Mouse (Mus musculus): Measurements from ENCODE around the gene Snap91.

DNA sequence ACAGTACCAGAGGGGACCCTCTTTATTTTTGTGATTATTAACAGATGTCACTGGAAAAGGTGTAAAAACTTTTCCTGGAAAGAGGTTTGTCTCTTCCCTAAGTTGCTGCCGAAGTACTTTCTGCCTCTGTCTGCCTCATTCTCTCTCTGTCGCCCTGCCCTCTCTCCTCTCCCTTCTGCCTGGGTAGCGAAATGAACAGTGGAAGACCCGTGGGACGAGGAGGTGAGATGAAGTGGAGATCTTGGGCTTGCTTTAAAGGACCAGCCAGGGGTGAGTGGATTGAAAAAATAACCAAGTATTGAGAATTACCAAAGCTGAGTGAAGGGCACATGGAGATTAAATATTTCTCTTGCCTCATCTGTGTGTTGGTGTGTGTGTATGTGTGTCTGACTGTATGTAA is 136.4 kb downstream of the Snap91 start:
- TF ChIP-seq CTCF (IDR thresholded peaks at IDR 0.05) (no peak), EP300 (IDR thresholded peaks at IDR 0.05) (no peak)

Measured in lung, postnatal 0 days (tissue).